Mouse (Mus musculus) bone marrow, adult 2 months (tissue): ENCODE measurements around the gene Aff1.

Experiments used
- CTCF ChIP-seq: fragments of 200-500 bp; IDR thresholded peaks from 2 replicates; pipeline ENCODE4 v1.5.1; 2011; ENCODE audit warnings: low read length, control low read depth; ENCODE audit not compliant: control insufficient read depth, insufficient read depth
- POLR2A ChIP-seq: fragments of 200-500 bp; IDR thresholded peaks from 2 replicates; pipeline ENCODE4 v1.6.1; 2011; ENCODE audit warnings: low read depth, mild to moderate bottlenecking, control low read depth, low read length, borderline replicate concordance; ENCODE audit not compliant: control insufficient read depth

- TF ChIP-seq POLR2A: no peak
- no peak for TF ChIP-seq CTCF
These were observed 123.1 kb downstream of the Aff1 start for GRCm38 (mm10) chr5:103815249-103815617.
